In genomic region chr9:106370620-106371383, GRCm38 (mm10) we compare ENCODE assay signal across 9 mouse cellular contexts. TPM values are rescaled to one million over a fixed set of nuclear protein-coding genes. Genes with fewer than 3 reads are reported as not detected.
A peak's percentile ranks its signal among the peaks of the same experiment; 100 is the strongest.
DNase-seq lines count a peak whose midpoint lies in the region; ATAC-seq and TF ChIP-seq lines count a peak whose summit lies in the region.
"Had no signal": no experiment of that assay in that cellular context is flagged by ENCODE, and none has a peak within 500 bp of the region (broad histone marks: within the 10 kb centered on the region; RNA-seq: fewer than 3 reads in every experiment).

No protein-coding gene starts in this region.

- no peaks in the 10 kb centered on the region for H3K27me3 ChIP-seq in embryonic facial prominence, embryonic 13.5 days
- H3K27me3 ChIP-seq in hindbrain, embryonic 15.5 days = no peaks in the 10 kb centered on the region
- H3K27me3 ChIP-seq in midbrain, embryonic 16.5 days (ENCODE audit: control insufficient read depth, insufficient read depth, low read depth, low read length) = no peaks in the 10 kb centered on the region
- H3K27me3 ChIP-seq: Patski had no signal

- TF ChIP-seq CTCF in layer of hippocampus, adult 2 months (conservative IDR thresholded peaks at IDR 0.05) = no peak

- WGBS in embryonic facial prominence, embryonic 13.5 days = 40% methylated on average over 30 of the region's 30 CpGs
- 86% methylated on average over 30 of the region's 30 CpGs for WGBS in hindbrain, embryonic 15.5 days
- WGBS in midbrain, embryonic 16.5 days = 89% methylated on average over 30 of the region's 30 CpGs

- H3K4me2 ChIP-seq in embryonic facial prominence, embryonic 13.5 days = peak overlapping the region; percentile 96
- H3K4me2 ChIP-seq in hindbrain, embryonic 15.5 days = peak overlapping the region; percentile 96
- H3K4me2 ChIP-seq in midbrain, embryonic 16.5 days (ENCODE audit: low read length) = peak overlapping the region; percentile 83

- peaks cover 46% of the 10 kb centered on the region for H3K36me3 ChIP-seq in embryonic facial prominence, embryonic 13.5 days
- H3K36me3 ChIP-seq in hindbrain, embryonic 15.5 days = peaks cover 14% of the 10 kb centered on the region
- H3K36me3 ChIP-seq in midbrain, embryonic 16.5 days (ENCODE audit: control insufficient read depth, insufficient read depth, low read length) = peaks cover 13% of the 10 kb centered on the region

- peak overlapping the region; percentile 92 for H3K4me3 ChIP-seq in layer of hippocampus, adult 2 months
- H3K4me3 ChIP-seq in embryonic facial prominence, embryonic 13.5 days = peak overlapping the region; percentile 97
- peak overlapping the region; percentile 89 for H3K4me3 ChIP-seq in hindbrain, embryonic 15.5 days
- H3K4me3 ChIP-seq in midbrain, embryonic 16.5 days (ENCODE audit: low read depth, low read length) = peak overlapping the region; percentile 88

- peak overlapping the region; percentile 98 for H3K27ac ChIP-seq in layer of hippocampus, adult 2 months
- H3K27ac ChIP-seq in embryonic facial prominence, embryonic 13.5 days = peak overlapping the region; percentile 99
- H3K27ac ChIP-seq in hindbrain, embryonic 15.5 days (replicated peaks) = no peak overlapping the region
- no peak overlapping the region for H3K27ac ChIP-seq in midbrain, embryonic 16.5 days (ENCODE audit: low read length)

- H3K4me1 ChIP-seq in embryonic facial prominence, embryonic 13.5 days = peaks cover 63% of the 10 kb centered on the region
- peaks cover 39% of the 10 kb centered on the region for H3K4me1 ChIP-seq in hindbrain, embryonic 15.5 days (replicated peaks)
- peaks cover 35% of the 10 kb centered on the region for H3K4me1 ChIP-seq in midbrain, embryonic 16.5 days (ENCODE audit: control insufficient read depth, insufficient read depth, low read length)

- H3K9me3 ChIP-seq in embryonic facial prominence, embryonic 13.5 days = no peaks in the 10 kb centered on the region
- H3K9me3 ChIP-seq in hindbrain, embryonic 15.5 days = no peaks in the 10 kb centered on the region
- H3K9me3 ChIP-seq in midbrain, embryonic 16.5 days (replicated peaks; ENCODE audit: control insufficient read depth, low read length, poor library complexity, severe bottlenecking) = no peaks in the 10 kb centered on the region

- H3K9ac ChIP-seq in embryonic facial prominence, embryonic 13.5 days = peak overlapping the region; percentile 99
- H3K9ac ChIP-seq in hindbrain, embryonic 15.5 days = no peak overlapping the region
- peak overlapping the region; percentile 51; the same call in 1 of the 2 replicates for H3K9ac ChIP-seq in midbrain, embryonic 16.5 days (ENCODE audit: low read depth, low read length)

- no peak for ATAC-seq in embryonic facial prominence, embryonic 13.5 days (ENCODE audit: insufficient number of reproducible peaks, insufficient read depth, low FRiP score, low TSS enrichment, low read depth)
- no peak for ATAC-seq in hindbrain, embryonic 15.5 days (ENCODE audit: low FRiP score, low read depth)
- no peak for ATAC-seq in midbrain, embryonic 16.5 days

- DNase-seq in layer of hippocampus, adult 2 months (ENCODE audit: low spot score in 2 of 2) = no peak
- DNase-seq in layer of hippocampus, postnatal 14 days (ENCODE audit: low spot score in 2 of 2) = no peak
- no peak for DNase-seq in ovary, adult 18-20 months (ENCODE audit: low spot score)
- no peak for DNase-seq in adipocyte (ENCODE audit: low spot score)
- no peak for DNase-seq in adrenal gland, adult 18-20 months (ENCODE audit: low spot score in 2 of 2)

RNA-seq across cellular contexts. Expression of gene Dusp7, which starts 2.4 kb away (rescaled TPM):
- total RNA-seq in layer of hippocampus, adult 2 months (2021) = 10 to 100 TPM; 81.7 to 93.2 TPM
- total RNA-seq in layer of hippocampus, postnatal 14 days (2021) = 10 to 100 TPM; 65.2 to 70.3 TPM
- polyA plus RNA-seq in embryonic facial prominence, embryonic 13.5 days (2015; fragmentation: Nextera tagmentation; extraction: Ambion mirVana) = 40.3 and 40.6 TPM in 2 replicates
- polyA plus RNA-seq in hindbrain, embryonic 15.5 days (2015; fragmentation: Nextera tagmentation; extraction: Ambion mirVana) = 13.3 and 15.0 TPM in 2 replicates
- polyA plus RNA-seq in midbrain, embryonic 16.5 days (2015; fragmentation: Nextera tagmentation; extraction: Ambion mirVana) = 12.3 and 13.2 TPM in 2 replicates
- 10 to 100 TPM; 11.8 to 22.2 TPM for total RNA-seq in adrenal gland, adult 18-20 months (2021)

RNA-seq across cellular contexts. Expression of gene Rpl29, which starts 58.5 kb away (rescaled TPM):
- total RNA-seq in layer of hippocampus, adult 2 months (2021) = 100 to 1,000 TPM; 260 to 265 TPM
- total RNA-seq in layer of hippocampus, postnatal 14 days (2021) = 100 to 1,000 TPM; 295 to 325 TPM
- polyA plus RNA-seq in embryonic facial prominence, embryonic 13.5 days (2015; fragmentation: Nextera tagmentation; extraction: Ambion mirVana) = 841 and 1,083 TPM in 2 replicates
- polyA plus RNA-seq in hindbrain, embryonic 15.5 days (2015; fragmentation: Nextera tagmentation; extraction: Ambion mirVana) = 620 and 631 TPM in 2 replicates
- polyA plus RNA-seq in midbrain, embryonic 16.5 days (2015; fragmentation: Nextera tagmentation; extraction: Ambion mirVana) = 551 and 555 TPM in 2 replicates
- 100 to 1,000 TPM; 339 to 377 TPM for total RNA-seq in adrenal gland, adult 18-20 months (2021)

Comparison
In these comparisons a context has a peak if more than half of its experiments do, and no peak if none do; other contexts are left out.
1. H3K27ac ChIP-seq: peak in layer of hippocampus, adult 2 months (single experiment) and embryonic facial prominence, embryonic 13.5 days (single experiment); none in hindbrain, embryonic 15.5 days (single experiment) and midbrain, embryonic 16.5 days (single experiment).
2. Peak in every context shown above with its lines, with median percentiles within 50 percentile points of each other: H3K4me3 ChIP-seq and H3K4me2 ChIP-seq.